Mouse (Mus musculus) liver, embryonic 11.5 days (tissue): Measurements from ENCODE around the gene Mchr1. TPM values are rescaled to one million over a fixed set of nuclear protein-coding genes. Genes with fewer than 3 reads are reported as not detected.

Experiments used
- ATAC-seq: fragments of 200-750 bp; cut with Nextera tagmentation; replicated peaks from 2 replicates; pipeline ENCODE4 v1.8.0; 2017; ENCODE audit warnings: moderate number of reproducible peaks, mild to moderate bottlenecking, moderate TSS enrichment, moderate library complexity; ENCODE audit not compliant: low FRiP score
- DNase-seq: peaks from one replicate; pipeline ENCODE4 v3.0.0-alpha.2; 2017; ENCODE audit warnings: low spot score
- H3K27ac ChIP-seq: fragments of 300-500 bp; sonication (generic); 2 replicates; pipeline ENCODE4 v1.5.1; 2014; ENCODE audit warnings: mild to moderate bottlenecking, low read depth, low read length, control low read depth
- H3K27me3 ChIP-seq: fragments of 300-500 bp; sonication (generic); replicated peaks from 2 replicates; pipeline ENCODE4 v1.6.1; 2014; ENCODE audit warnings: low read length, mixed read lengths; ENCODE audit not compliant: control insufficient read depth, insufficient read depth
- H3K36me3 ChIP-seq: fragments of 300-500 bp; sonication (generic); 2 replicates; pipeline ENCODE4 v1.6.1; 2014; ENCODE audit warnings: mild to moderate bottlenecking, low read length, moderate library complexity, mixed read lengths; ENCODE audit not compliant: control insufficient read depth, insufficient read depth
- H3K4me1 ChIP-seq: fragments of 300-500 bp; sonication (generic); replicated peaks from 2 replicates; pipeline ENCODE4 v1.6.1; 2014; ENCODE audit warnings: low read length, mixed read lengths; ENCODE audit not compliant: control insufficient read depth, insufficient read depth
- H3K4me2 ChIP-seq: fragments of 300-500 bp; sonication (generic); 2 replicates; pipeline ENCODE4 v1.6.1; 2014; ENCODE audit warnings: mild to moderate bottlenecking, control low read depth, moderate library complexity
- H3K4me3 ChIP-seq: fragments of 300-500 bp; sonication (generic); 2 replicates; pipeline ENCODE4 v1.5.1; 2014; ENCODE audit warnings: low read depth, low read length, control low read depth
- H3K9ac ChIP-seq: fragments of 300-500 bp; sonication (generic); 2 replicates; pipeline ENCODE4 v1.6.1; 2014; ENCODE audit warnings: low read depth, low read length, control low read depth
- H3K9me3 ChIP-seq: fragments of 300-500 bp; sonication (generic); 2 replicates; pipeline ENCODE4 v1.6.1; 2016; ENCODE audit warnings: low read length, inconsistent platforms, mixed read lengths; ENCODE audit not compliant: control insufficient read depth
- WGBS: fragments of 180-500 bp; shearing (Covaris S2); extraction: QIAGEN DNeasy Blood & Tissue Kit; methylation state at CpG from one replicate; pipeline ENCODE4 v1.1.7; 2014; 5-methylcytosine and 5-hydroxymethylcytosine counted together
- polyA plus RNA-seq: library from polyadenylated mRNA; unstranded; fragments of >200 nt; fragmentation: Nextera tagmentation; extraction: Ambion mirVana; gene quantifications from 2 replicates; pipeline ENCODE4 v1.2.1, GENCODE M21; 2014

The Mchr1 gene
- polyA plus RNA-seq, 1 experiment from 2014 or later, result 0.12 TPM

- no peaks in the 10 kb centered on the region; the same call in 1 of the 2 replicates for H3K9me3 ChIP-seq
- no peak overlapping the region for H3K9ac ChIP-seq
- H3K4me3 ChIP-seq, result no peak overlapping the region
- DNase-seq, result no peak
- ATAC-seq, result no peak
- H3K4me2 ChIP-seq, result no peak overlapping the region
- H3K27me3 ChIP-seq, result no peaks in the 10 kb centered on the region
- no peaks in the 10 kb centered on the region for H3K4me1 ChIP-seq
- 50% methylated on average over 4 of the region's 4 CpGs for WGBS
- H3K27ac ChIP-seq, result no peak overlapping the region
- no peaks in the 10 kb centered on the region for H3K36me3 ChIP-seq
These were observed 39.9 kb upstream of the Mchr1 start for GRCm38 (mm10) chr15:81195447-81195846.

GRCm38 (mm10) chr15:81197197-81197596 is 38.1 kb upstream of the Mchr1 start:
- Histone ChIP-seq H3K9ac (no peak overlapping the region), H3K4me3 (no peak overlapping the region), H3K27ac (no peak overlapping the region), H3K4me1 (no peaks in the 10 kb centered on the region), H3K36me3 (no peaks in the 10 kb centered on the region), H3K27me3 (no peaks in the 10 kb centered on the region), H3K4me2 (no peak overlapping the region), H3K9me3 (no peaks in the 10 kb centered on the region; the same call in 1 of the 2 replicates)
- ATAC-seq (peak; percentile 49; the same call in 1 of the 2 replicates), DNase-seq (no peak)
- 58% methylated on average over 10 of the region's 10 CpGs for WGBS

- Histone ChIP-seq H3K27ac (no peak overlapping the region), H3K27me3 (no peaks in the 10 kb centered on the region), H3K4me1 (no peaks in the 10 kb centered on the region), H3K9ac (no peak overlapping the region), H3K36me3 (no peaks in the 10 kb centered on the region), H3K9me3 (no peaks in the 10 kb centered on the region; the same call in 1 of the 2 replicates), H3K4me3 (no peak overlapping the region), H3K4me2 (no peak overlapping the region)
- ATAC-seq (no peak), DNase-seq (no peak)
- WGBS, result 89% methylated on average over 5 of the region's 5 CpGs
These were observed 36.9 kb upstream of the Mchr1 start for GRCm38 (mm10) chr15:81198447-81198846.

GRCm38 (mm10) chr15:81199372-81199959 is 35.8 kb upstream of the Mchr1 start:
- no peak overlapping the region for H3K9ac ChIP-seq

GRCm38 (mm10) chr15:81202462-81202861 is 32.8 kb upstream of the Mchr1 start:
- no peak for DNase-seq
- Histone ChIP-seq H3K36me3 (no peaks in the 10 kb centered on the region), H3K9me3 (no peaks in the 10 kb centered on the region; the same call in 1 of the 2 replicates), H3K27ac (no peak overlapping the region), H3K27me3 (no peaks in the 10 kb centered on the region), H3K4me2 (no peak overlapping the region), H3K4me1 (no peaks in the 10 kb centered on the region), H3K9ac (no peak overlapping the region), H3K4me3 (no peak overlapping the region)
- ATAC-seq, result no peak
- 90% methylated on average over 5 of the region's 5 CpGs for whole genome bisulfite sequencing

More at GRCm38 (mm10) chr15:81199372-81199959, 35.8 kb upstream of the Mchr1 start:
- Histone ChIP-seq H3K4me2 (peak overlapping the region; percentile 18; the same call in 1 of the 2 replicates), H3K27me3 (no peaks in the 10 kb centered on the region), H3K4me3 (no peak overlapping the region), H3K9me3 (no peaks in the 10 kb centered on the region; the same call in 1 of the 2 replicates), H3K27ac (no peak overlapping the region), H3K4me1 (no peaks in the 10 kb centered on the region), H3K36me3 (no peaks in the 10 kb centered on the region)
- no peak for ATAC-seq
- 24% methylated on average over 4 of the region's 4 CpGs for WGBS
- DNase-seq, result peak; percentile 58

- no peak overlapping the region for H3K27ac ChIP-seq
- H3K27me3 ChIP-seq, result no peaks in the 10 kb centered on the region
- DNase-seq (no peak), ATAC-seq (no peak)
- 64% methylated on average over 5 of the region's 5 CpGs for WGBS
- no peaks in the 10 kb centered on the region for H3K36me3 ChIP-seq
- H3K9me3 ChIP-seq, result no peaks in the 10 kb centered on the region
- no peaks in the 10 kb centered on the region for H3K4me1 ChIP-seq
- H3K9ac ChIP-seq, result no peak overlapping the region
- no peak overlapping the region for H3K4me2 ChIP-seq
- no peak overlapping the region for H3K4me3 ChIP-seq
These were observed 24.8 kb upstream of the Mchr1 start for GRCm38 (mm10) chr15:81210496-81210895.

GRCm38 (mm10) chr15:81212976-81213375 is 22.3 kb upstream of the Mchr1 start:
- Histone ChIP-seq H3K4me1 (no peaks in the 10 kb centered on the region), H3K9me3 (no peaks in the 10 kb centered on the region), H3K4me3 (no peak overlapping the region), H3K27ac (no peak overlapping the region), H3K4me2 (no peak overlapping the region), H3K9ac (no peak overlapping the region), H3K36me3 (no peaks in the 10 kb centered on the region), H3K27me3 (no peaks in the 10 kb centered on the region)
- no peak for DNase-seq
- no peak for ATAC-seq
- 72% methylated on average over 15 of the region's 15 CpGs for WGBS

- DNase-seq (no peak), ATAC-seq (no peak)
- Histone ChIP-seq H3K4me3 (no peak overlapping the region), H3K4me2 (no peak overlapping the region), H3K9ac (no peak overlapping the region), H3K27ac (no peak overlapping the region), H3K9me3 (no peaks in the 10 kb centered on the region), H3K36me3 (no peaks in the 10 kb centered on the region), H3K4me1 (no peaks in the 10 kb centered on the region), H3K27me3 (no peaks in the 10 kb centered on the region)
- 79% methylated on average over 19 of the region's 19 CpGs for WGBS
These were observed 18.2 kb upstream of the Mchr1 start for GRCm38 (mm10) chr15:81216906-81217653.

- H3K4me1 ChIP-seq, result no peaks in the 10 kb centered on the region
- ATAC-seq (no peak), DNase-seq (no peak)
- 53% methylated on average over 6 of the region's 6 CpGs for WGBS
- no peaks in the 10 kb centered on the region for H3K36me3 ChIP-seq
- H3K9ac ChIP-seq, result no peak overlapping the region
- no peaks in the 10 kb centered on the region for H3K27me3 ChIP-seq
- H3K27ac ChIP-seq, result no peak overlapping the region
- H3K9me3 ChIP-seq, result no peaks in the 10 kb centered on the region
- no peak overlapping the region for H3K4me2 ChIP-seq
- H3K4me3 ChIP-seq, result no peak overlapping the region
These were observed 16.2 kb upstream of the Mchr1 start for GRCm38 (mm10) chr15:81219054-81219453.
